Mouse (Mus musculus): ENCODE data around the gene Frmd4a. TPM values are rescaled to one million over a fixed set of nuclear protein-coding genes. Genes with fewer than 3 reads are reported as not detected.

Gene Frmd4a
- polyA plus RNA-seq, 1 experiment = 4.2 TPM

GRCm38 (mm10) chr2:4635804-4636203, 618.3 kb downstream of the Frmd4a start:
- no peak for TF ChIP-seq POLR2A (IDR thresholded peaks at IDR 0.05; ENCODE audit: low read depth, low read length)
- peak; percentile 49; the same call in 1 of the 2 replicates for TF ChIP-seq CTCF (IDR thresholded peaks at IDR 0.05; ENCODE audit: extremely low read depth, insufficient read length, insufficient replicate concordance, low read depth, low read length)
- no peaks in the 10 kb centered on the region for H3K27me3 ChIP-seq (ENCODE audit: control insufficient read depth, insufficient read depth, low read length)
- no peaks in the 10 kb centered on the region for H3K4me1 ChIP-seq (ENCODE audit: control insufficient read depth, insufficient read depth, insufficient read length, low read length)
- H3K36me3 ChIP-seq (ENCODE audit: control insufficient read depth, insufficient read depth, low read length) = peaks cover 53% of the 10 kb centered on the region
- no peak overlapping the region for H3K27ac ChIP-seq (ENCODE audit: insufficient read depth, low read depth, low read length)
- no peak overlapping the region for H3K4me3 ChIP-seq (ENCODE audit: low read depth, low read length)
- WGBS = 82% methylated on average over 8 of the region's 8 CpGs

DNA sequence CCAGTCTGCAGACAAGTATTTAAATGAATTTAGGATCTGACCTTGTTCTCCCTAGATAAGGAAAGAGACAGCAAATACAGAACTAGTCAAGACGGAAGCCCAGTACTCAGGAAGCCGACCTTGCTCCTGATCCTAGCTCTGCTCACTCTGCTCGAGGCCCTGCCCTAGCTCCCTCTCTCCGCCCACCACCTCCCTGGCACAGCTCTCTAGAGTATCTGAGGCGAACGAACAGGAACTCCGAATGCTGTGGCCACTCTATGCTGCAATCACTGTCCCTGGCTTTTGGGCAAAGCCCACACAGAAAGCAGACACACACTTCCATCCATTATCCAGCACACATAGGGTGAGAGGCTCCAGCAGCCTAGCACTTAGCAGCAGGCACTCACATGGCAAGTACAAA, 619.1 kb downstream of the Frmd4a start:
- Histone ChIP-seq H3K36me3 (ENCODE audit: control insufficient read depth, insufficient read depth, low read length) (peaks cover 55% of the 10 kb centered on the region), H3K4me3 (ENCODE audit: low read depth, low read length) (no peak overlapping the region), H3K4me1 (ENCODE audit: control insufficient read depth, insufficient read depth, insufficient read length, low read length) (no peaks in the 10 kb centered on the region), H3K27me3 (ENCODE audit: control insufficient read depth, insufficient read depth, low read length) (no peaks in the 10 kb centered on the region), H3K27ac (ENCODE audit: insufficient read depth, low read depth, low read length) (no peak overlapping the region)
- WGBS = 81% methylated on average over 7 of the region's 7 CpGs
- TF ChIP-seq POLR2A (IDR thresholded peaks at IDR 0.05; ENCODE audit: low read depth, low read length) (no peak), CTCF (IDR thresholded peaks at IDR 0.05; ENCODE audit: extremely low read depth, insufficient read length, insufficient replicate concordance, low read depth, low read length) (no peak)

DNA sequence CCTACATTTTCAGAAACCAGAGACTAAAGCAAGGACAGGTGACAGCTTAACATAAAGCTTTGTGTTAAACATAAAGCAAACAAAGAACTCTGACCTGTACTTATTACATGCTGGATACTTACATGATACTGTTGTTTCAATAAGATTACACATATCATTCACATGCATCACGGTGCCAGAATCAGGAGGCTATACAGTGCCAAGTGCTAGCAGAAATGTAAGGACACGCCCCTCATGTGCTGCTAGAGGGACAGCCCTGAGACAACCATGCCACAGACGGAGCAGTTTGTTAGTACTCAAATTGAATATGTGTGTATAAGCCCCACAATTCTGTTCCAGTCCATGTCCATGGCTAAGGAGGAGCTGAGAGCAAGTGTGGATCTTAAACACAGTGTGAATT, 620.7 kb downstream of the Frmd4a start:
- Histone ChIP-seq H3K27ac (ENCODE audit: insufficient read depth, low read depth, low read length) (no peak overlapping the region), H3K4me1 (ENCODE audit: control insufficient read depth, insufficient read depth, insufficient read length, low read length) (no peaks in the 10 kb centered on the region), H3K36me3 (ENCODE audit: control insufficient read depth, insufficient read depth, low read length) (peaks cover 54% of the 10 kb centered on the region), H3K27me3 (ENCODE audit: control insufficient read depth, insufficient read depth, low read length) (no peaks in the 10 kb centered on the region), H3K4me3 (ENCODE audit: low read depth, low read length) (no peak overlapping the region)
- TF ChIP-seq CTCF (IDR thresholded peaks at IDR 0.05; ENCODE audit: extremely low read depth, insufficient read length, insufficient replicate concordance, low read depth, low read length) = no peak
- TF ChIP-seq POLR2A (IDR thresholded peaks at IDR 0.05; ENCODE audit: low read depth, low read length) = no peak
- 81% methylated on average over 3 of the region's 3 CpGs for WGBS

GRCm38 (mm10) chr2:4645066-4645465, 627.5 kb downstream of the Frmd4a start:
- no peak overlapping the region for H3K4me3 ChIP-seq (ENCODE audit: low read depth, low read length)
- 89% methylated on average over 4 of the region's 4 CpGs for WGBS
- no peak overlapping the region for H3K27ac ChIP-seq (ENCODE audit: insufficient read depth, low read depth, low read length)
- H3K27me3 ChIP-seq (ENCODE audit: control insufficient read depth, insufficient read depth, low read length) = no peaks in the 10 kb centered on the region
- no peak for TF ChIP-seq CTCF (IDR thresholded peaks at IDR 0.05; ENCODE audit: extremely low read depth, insufficient read length, insufficient replicate concordance, low read depth, low read length)
- no peak for TF ChIP-seq POLR2A (IDR thresholded peaks at IDR 0.05; ENCODE audit: low read depth, low read length)
- peaks cover 35% of the 10 kb centered on the region for H3K36me3 ChIP-seq (ENCODE audit: control insufficient read depth, insufficient read depth, low read length)
- no peaks in the 10 kb centered on the region for H3K4me1 ChIP-seq (ENCODE audit: control insufficient read depth, insufficient read depth, insufficient read length, low read length)

DNA sequence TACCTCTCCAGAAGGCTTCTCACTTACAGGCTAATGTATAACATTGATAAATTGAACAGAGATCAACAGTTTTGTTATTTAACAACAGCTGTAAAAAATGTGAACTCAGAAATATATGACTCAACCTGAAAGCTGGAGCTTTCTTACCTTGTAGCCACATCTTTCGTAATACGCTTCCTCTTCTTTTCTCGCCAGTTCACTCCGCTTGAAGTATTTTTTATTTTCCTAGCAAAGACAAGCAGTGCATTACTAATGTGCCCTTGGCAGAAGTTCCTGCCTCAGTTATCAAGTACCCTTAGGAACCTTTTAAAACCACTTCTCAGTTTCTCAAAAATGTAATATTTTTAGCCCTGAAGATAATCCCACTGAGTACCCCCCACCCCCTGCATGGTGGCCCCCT, 630.6 kb downstream of the Frmd4a start:
- Histone ChIP-seq H3K27ac (ENCODE audit: insufficient read depth, low read depth, low read length) (no peak overlapping the region), H3K36me3 (ENCODE audit: control insufficient read depth, insufficient read depth, low read length) (peaks cover 21% of the 10 kb centered on the region), H3K27me3 (ENCODE audit: control insufficient read depth, insufficient read depth, low read length) (no peaks in the 10 kb centered on the region), H3K4me1 (ENCODE audit: control insufficient read depth, insufficient read depth, insufficient read length, low read length) (peaks cover 5% of the 10 kb centered on the region; the same call in 1 of the 2 replicates), H3K4me3 (ENCODE audit: low read depth, low read length) (no peak overlapping the region)
- TF ChIP-seq POLR2A (IDR thresholded peaks at IDR 0.05; ENCODE audit: low read depth, low read length) (no peak), CTCF (IDR thresholded peaks at IDR 0.05; ENCODE audit: extremely low read depth, insufficient read length, insufficient replicate concordance, low read depth, low read length) (no peak)
- 85% methylated on average over 4 of the region's 4 CpGs for WGBS

- H3K27me3 ChIP-seq (ENCODE audit: control insufficient read depth, insufficient read depth, low read length) = no peaks in the 10 kb centered on the region
- TF ChIP-seq POLR2A (IDR thresholded peaks at IDR 0.05; ENCODE audit: low read depth, low read length) (no peak), CTCF (IDR thresholded peaks at IDR 0.05; ENCODE audit: extremely low read depth, insufficient read length, insufficient replicate concordance, low read depth, low read length) (no peak)
- H3K4me1 ChIP-seq (ENCODE audit: control insufficient read depth, insufficient read depth, insufficient read length, low read length) = peaks cover 5% of the 10 kb centered on the region; the same call in 1 of the 2 replicates
- 97% methylated on average over 2 of the region's 2 CpGs for WGBS
- no peak overlapping the region for H3K4me3 ChIP-seq (ENCODE audit: low read depth, low read length)
- H3K36me3 ChIP-seq (ENCODE audit: control insufficient read depth, insufficient read depth, low read length) = peaks cover 17% of the 10 kb centered on the region
- no peak overlapping the region for H3K27ac ChIP-seq (ENCODE audit: insufficient read depth, low read depth, low read length)
Observed at GRCm38 (mm10) chr2:4649646-4650045, 632.1 kb downstream of the Frmd4a start.

DNA sequence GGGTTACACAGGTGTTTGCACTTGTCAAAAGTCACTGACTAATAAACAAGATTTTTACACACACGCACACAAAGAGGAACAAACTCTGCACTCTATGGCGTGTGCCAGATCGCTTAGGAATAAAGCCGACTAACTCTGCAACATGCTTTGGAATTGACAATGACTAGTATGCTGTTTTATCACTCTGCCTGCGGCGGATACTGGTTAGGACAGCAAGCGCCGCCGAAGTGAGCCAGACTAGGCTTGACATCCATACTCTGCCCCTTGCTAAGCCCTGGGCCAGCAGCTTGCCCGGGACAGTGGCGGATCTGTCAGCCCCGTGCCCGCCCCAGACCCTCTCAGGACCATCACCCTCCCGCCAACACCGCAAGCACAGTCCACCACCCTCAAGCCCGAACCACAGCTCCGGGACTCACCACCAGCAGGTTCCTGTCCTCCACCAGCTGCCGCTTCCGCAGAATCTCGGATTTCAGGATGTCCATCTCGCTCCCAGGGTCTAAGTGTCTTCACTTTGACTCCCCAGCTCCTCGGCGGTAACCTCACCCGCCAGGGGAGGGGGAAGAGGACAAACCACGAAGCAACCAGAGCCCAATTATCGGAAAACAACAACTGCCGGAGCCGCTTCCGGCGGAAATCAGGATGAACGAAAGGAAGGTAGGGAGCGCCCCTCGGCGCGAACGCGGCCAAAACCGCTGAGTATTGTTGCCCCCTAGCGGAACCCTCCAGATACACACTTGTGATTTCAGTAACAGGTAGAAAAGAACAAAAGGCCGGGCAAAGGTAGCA, 634.2 kb downstream of the Frmd4a start, which contains the start of gene Prpf18:
Gene Prpf18, minus strand, starts transcription at position 614 of the 786 bp plus-strand sequence.
- Histone ChIP-seq H3K27ac (ENCODE audit: insufficient read depth, low read depth, low read length) (peak within 1 kb of the TSS; percentile 1; the same call in 1 of the 2 replicates), H3K27me3 (ENCODE audit: control insufficient read depth, insufficient read depth, low read length) (no peaks in the 10 kb centered on the region), H3K4me3 (ENCODE audit: low read depth, low read length) (peak within 1 kb of the TSS; percentile 73), H3K4me1 (ENCODE audit: control insufficient read depth, insufficient read depth, insufficient read length, low read length) (peaks cover 5% of the 10 kb centered on the region; the same call in 1 of the 2 replicates), H3K36me3 (ENCODE audit: control insufficient read depth, insufficient read depth, low read length) (peaks cover 5% of the 10 kb centered on the region)
- TF ChIP-seq CTCF (IDR thresholded peaks at IDR 0.05; ENCODE audit: extremely low read depth, insufficient read length, insufficient replicate concordance, low read depth, low read length) (peak; percentile 94), POLR2A (IDR thresholded peaks at IDR 0.05; ENCODE audit: low read depth, low read length) (peak; percentile 40; the same call in 1 of the 2 replicates)
- WGBS = under 1% methylated on average over 40 of the region's 40 CpGs
